18 mouse cellular contexts compared by ENCODE assay signal in genomic region chr14:93472494-93472893, GRCm38 (mm10).
"Had no signal": no experiment of that assay in that cellular context is flagged by ENCODE, and none has a peak within 500 bp of the region (broad histone marks: within the 10 kb centered on the region; RNA-seq: fewer than 3 reads in every experiment).

No protein-coding gene starts in this region.

- ATAC-seq: midbrain, embryonic 16.5 days had no signal

- H3K27ac ChIP-seq: liver, embryonic 14.5 days; midbrain, embryonic 10.5 days; midbrain, embryonic 12.5 days had no signal

- H3K9me3 ChIP-seq: midbrain, embryonic 10.5 days; midbrain, embryonic 12.5 days had no signal

- H3K4me2 ChIP-seq: lung, embryonic 14.5 days; midbrain, embryonic 12.5 days had no signal

- DNase-seq: lung, adult 18-20 months; lung, embryonic 14.5 days; lung, postnatal 10 days; lung, postnatal 4 days; midbrain, embryonic 14.5 days; retina, postnatal 1 day; right cerebral cortex, adult 18-20 months; right cerebral cortex, postnatal 25 days; right cerebral cortex, postnatal 4 days; spleen, adult 18-20 months; thymus, adult 18-20 months; thymus, postnatal 14 days; thymus, postnatal 36 days had no signal

- H3K9ac ChIP-seq: liver, embryonic 14.5 days; lung, embryonic 14.5 days; midbrain, embryonic 12.5 days had no signal

- H3K27me3 ChIP-seq: midbrain, embryonic 12.5 days had no signal

- H3K4me1 ChIP-seq: midbrain, embryonic 10.5 days; midbrain, embryonic 12.5 days had no signal

- H3K4me3 ChIP-seq: midbrain, embryonic 10.5 days; midbrain, embryonic 12.5 days; myocyte had no signal

- H3K36me3 ChIP-seq: midbrain, embryonic 10.5 days; midbrain, embryonic 12.5 days had no signal
